Mouse (Mus musculus) bone marrow, adult 2 months (tissue): ENCODE results near the gene Cog6.

ENCODE experiments used
- CTCF ChIP-seq: fragments of 200-500 bp; IDR thresholded peaks from 2 replicates; pipeline ENCODE4 v1.5.1; 2011; ENCODE audit warnings: low read length, control low read depth; ENCODE audit not compliant: control insufficient read depth, insufficient read depth
- POLR2A ChIP-seq: fragments of 200-500 bp; IDR thresholded peaks from 2 replicates; pipeline ENCODE4 v1.6.1; 2011; ENCODE audit warnings: low read depth, mild to moderate bottlenecking, control low read depth, low read length, borderline replicate concordance; ENCODE audit not compliant: control insufficient read depth

DNA sequence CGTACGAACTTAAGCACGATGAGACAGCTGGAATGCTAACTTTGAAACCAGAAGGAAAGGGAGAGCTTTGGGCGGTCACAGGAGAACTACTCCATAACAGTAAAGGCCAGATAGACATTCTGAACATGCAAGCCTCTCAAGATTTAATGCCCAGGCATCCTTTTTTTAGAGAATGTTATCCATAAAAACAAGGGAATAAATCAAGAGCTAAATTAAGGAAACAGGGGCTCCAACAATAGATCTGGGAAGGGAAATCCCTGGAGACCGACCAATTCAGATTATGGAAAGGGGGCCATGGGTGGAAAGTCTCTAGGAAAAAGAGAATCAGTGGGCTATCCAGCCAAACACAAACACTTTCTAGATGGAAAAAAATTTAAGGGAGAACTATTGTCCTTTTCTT is 68.2 kb downstream of the Cog6 start:
- TF ChIP-seq CTCF: no peak
- TF ChIP-seq POLR2A: no peak
